Mouse (Mus musculus) stomach, postnatal 0 days (tissue): Measurements from ENCODE around the gene Baiap3.

Source experiments
- CTCF ChIP-seq: IDR thresholded peaks from 2 replicates; pipeline ENCODE4 v1.5.1; 2016; ENCODE audit warnings: antibody characterized with exemption, low read depth, mild to moderate bottlenecking, moderate library complexity
- EP300 ChIP-seq: optimal IDR thresholded peaks from 2 replicates; pipeline ENCODE3; 2016; ENCODE audit warnings: antibody characterized with exemption

DNA sequence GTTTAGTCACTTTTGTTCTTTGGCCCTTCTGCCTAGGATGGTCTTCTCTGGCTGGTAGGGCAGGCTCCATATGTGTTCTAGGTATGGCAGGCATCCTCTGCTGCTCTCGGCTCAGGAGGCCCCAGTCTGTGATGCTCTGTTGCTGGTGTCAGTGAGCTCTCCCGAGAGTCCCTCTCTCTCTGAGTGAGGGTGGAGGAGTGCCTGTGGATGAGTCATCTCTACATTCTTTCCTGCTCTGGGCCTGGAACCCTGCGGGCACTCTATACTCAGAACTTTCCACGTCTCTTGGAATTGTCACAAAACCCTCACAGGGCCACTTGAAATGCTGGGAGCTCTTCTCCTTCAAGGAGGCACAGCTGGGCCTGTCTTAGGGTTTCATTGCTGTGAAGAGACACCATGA lies 44.5 kb downstream of the Baiap3 start:
- TF ChIP-seq EP300 (no peak), CTCF (no peak)
